Mouse (Mus musculus) layer of hippocampus, adult 8-10 months (tissue): Measurements from ENCODE around the gene Rpgrip1. TPM values are rescaled to one million over a fixed set of nuclear protein-coding genes. Genes with fewer than 3 reads are reported as not detected.
"Not testable (repeated sequence)": the region's sequence is repeated elsewhere in the genome, so short reads cannot be mapped to it uniquely, and the experiment has no call there.

Experiments
- DNase-seq, 2 experiments: peaks; one replicate each; pipeline ENCODE4 v3.0.0; 2022; ENCODE audit warnings: low spot score in 2 of 2
- total RNA-seq, 4 experiments: library from RNA; stranded (reverse); gene quantifications; 2 replicates each; pipeline ENCODE4 v1.2.4; 2022

Rpgrip1 gene
- total RNA-seq: 1 to 10 TPM; 1.3 to 3.4 (median 1.7) TPM

- DNase-seq: no peak
Observed at GRCm38 (mm10) chr14:52110346-52110745, at the start of gene Rpgrip1. Gene Rpgrip1, plus strand, starts transcription at chr14:52110704.

- DNase-seq: no peak
Observed at GRCm38 (mm10) chr14:52060800-52061199, 49.7 kb upstream of the Rpgrip1 start.

- DNase-seq: no peak
Observed at GRCm38 (mm10) chr14:52061798-52062197, 48.7 kb upstream of the Rpgrip1 start.

- DNase-seq: no peak
Observed at GRCm38 (mm10) chr14:52066135-52066534, 44.4 kb upstream of the Rpgrip1 start.

- no peak for DNase-seq
Observed at GRCm38 (mm10) chr14:52071599-52072137, 38.8 kb upstream of the Rpgrip1 start.

- DNase-seq: no peak
Observed at GRCm38 (mm10) chr14:52083083-52083482, 27.4 kb upstream of the Rpgrip1 start.

GRCm38 (mm10) chr14:52094533-52094932, 16.0 kb upstream of the Rpgrip1 start:
- DNase-seq: no peak

- not testable (repeated sequence) for DNase-seq
Observed at GRCm38 (mm10) chr14:52097191-52097590, 13.3 kb upstream of the Rpgrip1 start.

- not testable (repeated sequence) for DNase-seq
Observed at GRCm38 (mm10) chr14:52098387-52098786, 12.1 kb upstream of the Rpgrip1 start.

GRCm38 (mm10) chr14:52099563-52099962, 10.9 kb upstream of the Rpgrip1 start:
- DNase-seq: no peak

GRCm38 (mm10) chr14:52100170-52100960, 10.1 kb upstream of the Rpgrip1 start:
- DNase-seq: no peak

- DNase-seq: no peak
Observed at GRCm38 (mm10) chr14:52101285-52102157, 9.0 kb upstream of the Rpgrip1 start.

- no peak for DNase-seq
Observed at GRCm38 (mm10) chr14:52103474-52103855, 7.0 kb upstream of the Rpgrip1 start.

GRCm38 (mm10) chr14:52103856-52104676, 6.4 kb upstream of the Rpgrip1 start, which contains the start of gene Hnrnpc:
Gene Hnrnpc, minus strand, starts transcription at chr14:52104028.
- peak; percentile 100 for DNase-seq

- no peak for DNase-seq
Observed at GRCm38 (mm10) chr14:52104677-52105285, 5.7 kb upstream of the Rpgrip1 start.

- no peak for DNase-seq
Observed at GRCm38 (mm10) chr14:52105308-52105707, 5.2 kb upstream of the Rpgrip1 start.

- peak; percentile 13 to 19 for DNase-seq
Observed at GRCm38 (mm10) chr14:52106741-52107140, 3.8 kb upstream of the Rpgrip1 start.

GRCm38 (mm10) chr14:52108025-52108424, 2.5 kb upstream of the Rpgrip1 start:
- DNase-seq: no peak

GRCm38 (mm10) chr14:52114101-52114500, 3.6 kb downstream of the Rpgrip1 start:
- no peak for DNase-seq

GRCm38 (mm10) chr14:52117241-52117640, 6.7 kb downstream of the Rpgrip1 start:
- no peak for DNase-seq

- DNase-seq: no peak
Observed at GRCm38 (mm10) chr14:52118456-52118822, 7.9 kb downstream of the Rpgrip1 start.
